Mouse (Mus musculus): Measurements from ENCODE around the gene Dach2. TPM values are rescaled to one million over a fixed set of nuclear protein-coding genes. Genes with fewer than 3 reads are reported as not detected.
"Not testable (repeated sequence)": the region's sequence is repeated elsewhere in the genome, so short reads cannot be mapped to it uniquely, and the experiment has no call there.

Dach2 gene
- total RNA-seq (2021), result 1 to 10 TPM in 1 of 2 experiments, under 1 TPM in 1; 0.97 to 1.1 TPM
- long read RNA-seq, experiment 1, partial matches to known transcripts, result 0 of 1 reads
- long read RNA-seq, experiment 1, other reads (novel, unspliced or antisense), result 1 of 1 reads
- long read RNA-seq, experiment 2, result 0 reads

DNA sequence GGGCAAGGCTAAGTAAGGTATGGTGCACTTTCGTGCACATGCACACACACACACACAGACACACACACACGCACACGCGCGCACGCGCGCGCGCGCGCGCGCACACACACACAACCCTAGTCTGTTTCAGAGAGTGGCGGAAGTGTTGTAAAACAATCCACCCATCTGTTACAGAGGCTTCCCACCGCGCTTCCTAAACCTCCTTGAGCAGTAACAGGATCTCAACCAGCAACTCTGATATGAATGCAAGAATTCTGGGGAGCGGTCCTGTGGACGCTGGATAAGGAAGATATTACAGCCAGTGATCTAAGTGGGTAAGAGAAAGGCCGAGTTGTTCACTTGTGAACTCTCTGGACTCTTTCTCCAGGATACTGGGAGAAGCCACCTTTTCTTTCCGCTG, at the start of gene Dach2:
Dach2 (plus strand) TSS at position 107 of the 400 bp plus-strand sequence.
- DNase-seq (ENCODE audit: low spot score in 2 of 2), result peak; percentile 0 to 2

DNA sequence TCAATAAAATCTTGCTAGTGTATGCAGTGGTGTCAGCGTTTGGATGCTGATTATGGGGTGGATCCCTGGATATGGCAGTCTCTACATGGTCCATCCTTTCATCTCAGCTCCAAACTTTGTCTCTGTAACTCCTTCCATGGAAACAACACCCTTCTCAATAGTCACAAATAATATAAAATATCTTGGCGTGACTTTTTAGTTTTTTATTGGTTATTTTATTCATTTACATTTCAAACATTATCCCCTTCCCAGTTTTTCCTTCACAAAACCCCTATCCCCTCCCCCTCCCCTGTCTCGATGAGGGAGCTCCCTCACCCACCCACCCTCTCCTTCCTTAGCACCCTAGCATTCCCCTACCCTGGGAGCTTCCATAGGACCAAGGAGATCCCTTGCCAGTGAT, 44.9 kb upstream of the Dach2 start:
- DNase-seq (ENCODE audit: low spot score in 2 of 2); intact Hi-C loops (cut with DNase I): not testable (repeated sequence)

More for the DNA sequence above, at the start of gene Dach2:
- intact Hi-C loops (cut with DNase I), result no loop called here

DNA sequence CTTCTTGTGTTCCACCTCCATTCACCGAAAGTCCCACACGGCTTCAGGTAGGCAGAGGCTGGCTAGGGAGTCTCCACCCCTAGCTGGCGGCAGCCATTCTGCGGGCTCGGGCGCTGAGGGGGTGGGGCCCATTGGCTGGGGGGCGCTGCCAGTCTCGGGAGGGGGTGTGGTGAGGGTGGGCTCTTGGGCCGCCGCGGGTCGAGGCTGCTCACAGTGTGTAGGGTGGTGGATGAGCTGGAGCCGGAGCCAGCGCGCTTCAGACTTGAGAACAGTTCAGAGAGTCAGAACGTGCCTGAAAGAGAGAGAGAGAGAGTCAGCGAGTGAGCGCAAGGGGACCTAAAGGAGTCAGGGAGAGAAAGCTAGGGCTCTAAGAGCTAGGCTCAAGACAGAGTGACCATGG, 721 bp downstream of the Dach2 start:
- DNase-seq (ENCODE audit: low spot score in 2 of 2), result peak; percentile 10 to 28
- intact Hi-C loops (cut with DNase I), result no loop called here

DNA sequence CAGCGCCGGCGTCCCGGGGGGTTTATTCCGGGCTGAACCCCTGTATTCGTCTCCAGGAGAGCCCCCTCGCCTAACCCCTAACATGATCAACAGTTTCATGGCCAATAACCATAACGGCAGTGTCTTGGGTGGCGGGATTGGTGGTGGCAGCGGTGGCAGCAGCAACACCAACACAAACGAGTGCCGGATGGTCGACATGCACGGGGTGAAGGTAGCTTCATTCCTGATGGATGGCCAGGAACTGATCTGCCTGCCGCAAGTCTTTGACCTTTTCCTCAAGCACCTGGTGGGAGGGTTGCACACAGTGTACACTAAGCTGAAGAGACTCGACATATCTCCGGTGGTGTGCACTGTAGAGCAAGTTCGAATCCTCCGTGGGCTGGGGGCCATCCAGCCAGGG, 1.2 kb downstream of the Dach2 start:
- intact Hi-C loops (cut with DNase I), result no loop called here
- no peak for DNase-seq (ENCODE audit: low spot score in 2 of 2)

DNA sequence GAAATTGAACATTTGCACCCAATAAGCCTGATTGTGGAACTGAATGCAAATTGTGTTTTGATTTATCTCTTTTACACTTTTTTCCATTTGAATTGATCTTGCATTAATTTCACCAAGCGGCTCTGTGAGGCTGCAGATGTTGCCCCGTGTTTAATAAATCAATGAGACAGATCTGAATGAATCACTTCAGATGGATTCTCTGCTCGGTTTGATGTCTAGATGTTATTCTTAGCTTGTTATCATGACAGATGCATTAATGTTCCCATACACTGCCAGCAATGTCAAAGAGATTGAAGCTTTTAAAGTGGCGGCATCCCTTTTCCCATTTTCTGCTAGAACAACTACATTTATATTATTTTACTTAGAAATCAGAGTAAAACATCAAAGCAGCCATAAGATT, 7.0 kb downstream of the Dach2 start:
- intact Hi-C loops (cut with DNase I), result no loop called here
- DNase-seq (ENCODE audit: low spot score in 2 of 2), result no peak

DNA sequence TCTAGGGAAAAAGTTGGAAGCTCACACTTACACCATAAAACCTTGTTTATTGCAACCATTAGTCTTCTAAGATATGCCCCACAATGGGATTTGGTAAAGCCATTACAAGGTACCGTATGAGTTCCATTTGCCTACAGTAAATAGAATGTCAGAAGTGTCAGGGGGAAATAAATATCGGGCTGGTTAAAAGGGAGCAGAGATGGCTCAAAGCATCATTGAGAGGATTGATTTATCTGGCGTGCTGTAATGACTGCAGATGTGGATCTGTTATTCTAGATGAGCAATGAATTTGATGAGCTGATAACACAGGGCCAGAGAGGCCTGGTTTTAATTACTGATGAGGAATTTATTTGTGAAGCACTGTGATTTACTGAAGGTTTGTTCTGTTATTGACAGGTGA, 40.8 kb downstream of the Dach2 start:
- intact Hi-C loops (cut with DNase I), result no loop called here
- DNase-seq (ENCODE audit: low spot score in 2 of 2), result no peak

DNA sequence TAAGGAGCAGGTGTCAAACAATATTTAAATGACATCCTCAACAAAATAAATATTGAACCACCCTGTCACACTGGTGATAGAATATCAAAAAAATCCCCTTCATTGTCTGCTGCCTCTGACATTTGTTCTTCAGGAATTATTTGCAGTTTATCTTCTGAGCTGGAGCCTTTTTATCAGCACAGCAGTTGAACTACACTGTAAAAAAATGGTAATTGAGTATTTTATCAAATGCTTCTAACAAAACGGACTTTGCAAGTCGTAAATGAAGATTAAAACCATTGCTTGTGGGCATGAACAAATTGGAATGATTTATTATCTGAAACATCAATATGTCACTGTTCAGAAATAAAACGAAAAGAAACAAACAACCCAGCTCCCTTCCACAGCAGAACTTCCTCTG, 97.1 kb downstream of the Dach2 start:
- DNase-seq (ENCODE audit: low spot score in 2 of 2), result no peak
- intact Hi-C loops (cut with DNase I), result no loop called here

DNA sequence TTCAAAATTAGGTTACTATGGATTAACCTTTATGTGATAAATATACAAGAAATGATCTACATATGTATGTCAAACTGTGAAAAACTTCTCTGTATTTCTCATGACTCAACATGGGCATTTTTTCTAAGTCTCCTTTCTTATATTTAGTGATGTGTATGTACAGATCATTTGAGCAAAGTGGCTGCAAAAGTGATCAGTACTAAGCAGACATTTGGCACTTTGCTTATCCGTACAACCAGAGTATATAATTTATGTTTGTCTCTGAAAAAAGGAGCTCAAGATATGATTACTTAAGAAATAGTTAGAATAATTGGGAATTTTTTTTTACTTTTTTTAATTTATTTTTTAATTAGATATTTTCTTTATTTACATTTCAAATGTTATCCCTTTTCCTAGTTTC, 111.4 kb downstream of the Dach2 start:
- intact Hi-C loops (cut with DNase I), result no loop called here
- DNase-seq (ENCODE audit: low spot score in 2 of 2), result no peak

DNA sequence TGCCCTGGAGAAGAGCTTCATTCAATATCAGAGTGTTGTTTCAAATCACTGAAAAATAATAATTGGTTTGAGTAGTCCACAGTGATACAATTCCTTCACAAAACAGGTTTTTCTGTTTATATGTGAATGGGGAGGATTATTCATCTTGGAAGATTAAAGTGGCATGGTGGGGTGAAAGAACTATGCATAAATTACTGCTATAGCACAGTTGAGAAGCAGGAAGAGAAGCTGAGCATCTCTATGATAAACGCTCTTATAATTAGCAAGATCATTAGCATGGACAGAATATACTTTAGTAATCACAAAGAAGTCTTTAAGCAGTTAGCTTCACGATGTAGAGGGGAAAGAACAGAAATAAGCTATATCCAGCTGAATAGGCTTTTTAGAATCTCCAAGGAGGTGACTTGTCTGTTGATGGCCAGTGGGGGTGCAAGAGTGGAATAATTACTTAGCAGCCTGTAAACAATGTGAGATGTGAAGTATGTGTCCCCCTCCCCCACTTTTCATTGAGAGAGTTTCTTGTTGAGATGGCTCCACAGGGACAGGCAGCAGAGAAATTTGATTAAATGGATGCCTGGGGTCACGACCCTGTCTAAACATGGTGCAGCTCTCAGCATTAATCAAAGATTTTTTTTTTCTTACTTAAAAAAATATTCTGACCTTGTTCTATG, 124.3 kb downstream of the Dach2 start:
- intact Hi-C loops (cut with DNase I), result no loop called here
- DNase-seq (ENCODE audit: low spot score in 2 of 2), result no peak

DNA sequence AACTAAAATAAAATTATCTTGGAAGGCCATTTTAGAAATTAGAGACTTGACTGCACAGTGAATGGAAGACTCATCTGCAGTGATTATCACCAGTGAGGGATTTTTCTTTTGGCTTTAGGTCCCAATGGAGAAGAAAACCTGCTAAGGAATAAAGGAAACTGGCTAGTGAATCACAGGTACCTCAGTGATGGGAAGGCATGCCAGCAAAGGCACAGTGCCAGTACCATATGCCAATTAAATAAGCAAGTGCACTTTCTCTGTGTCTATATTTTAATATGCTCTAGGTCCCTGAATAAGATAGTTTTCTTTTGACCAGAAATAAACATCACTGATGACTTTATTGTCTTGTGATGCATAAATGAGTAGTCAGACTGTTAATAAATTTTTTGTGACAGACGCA, 184.8 kb downstream of the Dach2 start:
- DNase-seq (ENCODE audit: low spot score in 2 of 2), result no peak
- intact Hi-C loops (cut with DNase I), result no loop called here

DNA sequence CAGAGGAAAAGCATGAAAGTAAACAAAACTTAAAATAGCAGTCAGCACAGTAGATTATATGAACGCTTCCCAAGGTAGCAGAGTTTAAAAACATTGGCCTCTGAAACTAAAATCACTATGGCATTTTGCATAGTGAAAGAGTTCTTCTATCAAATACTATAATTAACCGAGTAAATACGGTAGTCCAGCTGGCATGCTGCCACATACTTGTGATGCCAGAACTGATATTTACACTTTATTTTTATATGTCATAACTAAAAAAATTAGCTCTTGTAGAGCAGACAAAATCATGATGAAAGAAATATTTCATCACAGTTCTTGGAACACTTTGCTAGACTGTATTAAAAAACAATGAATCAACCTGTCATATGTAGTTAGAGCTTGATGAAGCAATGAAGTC, 247.8 kb downstream of the Dach2 start:
- no peak for DNase-seq (ENCODE audit: low spot score in 2 of 2)
- intact Hi-C loops (cut with DNase I), result no loop called here

DNA sequence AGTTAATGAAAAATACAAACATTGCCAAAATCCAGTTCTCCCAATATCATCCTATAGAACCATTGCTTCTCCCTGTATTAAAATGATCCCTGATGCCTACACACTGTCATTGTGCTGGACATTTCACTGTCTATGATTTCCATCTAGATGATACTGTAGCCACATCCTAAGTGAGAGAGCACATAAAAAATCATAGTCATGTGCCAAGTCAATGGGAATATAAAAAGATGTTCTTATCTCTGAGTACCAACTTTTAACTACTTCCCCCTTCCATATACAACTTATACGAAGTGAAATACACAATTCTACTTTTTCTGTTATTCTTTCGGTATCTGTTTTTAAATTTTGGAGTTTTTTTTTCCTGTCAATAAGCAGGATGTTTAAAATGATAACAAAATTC, 266.6 kb downstream of the Dach2 start:
- no peak for DNase-seq (ENCODE audit: low spot score in 2 of 2)
- intact Hi-C loops (cut with DNase I), result no loop called here

DNA sequence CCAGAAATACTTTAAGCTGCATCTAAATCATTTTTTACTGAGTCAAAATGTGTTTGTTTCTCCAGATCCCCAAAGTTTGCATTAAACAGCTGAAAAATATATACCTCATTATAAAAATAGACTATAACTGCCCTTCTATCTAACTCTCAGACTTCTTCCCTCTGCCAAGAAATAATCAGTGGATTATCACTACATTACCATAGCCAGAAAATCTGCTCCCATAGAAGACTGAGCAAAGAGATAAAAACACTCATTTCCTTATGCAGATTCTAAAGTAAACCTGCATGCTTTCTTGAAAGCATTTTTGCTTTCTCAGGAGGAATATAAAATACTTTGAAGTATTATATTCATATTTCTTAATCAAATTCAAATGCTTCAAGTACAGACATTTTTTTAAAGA, 368.8 kb downstream of the Dach2 start:
- no peak for DNase-seq (ENCODE audit: low spot score in 2 of 2)
- intact Hi-C loops (cut with DNase I), result no loop called here

DNA sequence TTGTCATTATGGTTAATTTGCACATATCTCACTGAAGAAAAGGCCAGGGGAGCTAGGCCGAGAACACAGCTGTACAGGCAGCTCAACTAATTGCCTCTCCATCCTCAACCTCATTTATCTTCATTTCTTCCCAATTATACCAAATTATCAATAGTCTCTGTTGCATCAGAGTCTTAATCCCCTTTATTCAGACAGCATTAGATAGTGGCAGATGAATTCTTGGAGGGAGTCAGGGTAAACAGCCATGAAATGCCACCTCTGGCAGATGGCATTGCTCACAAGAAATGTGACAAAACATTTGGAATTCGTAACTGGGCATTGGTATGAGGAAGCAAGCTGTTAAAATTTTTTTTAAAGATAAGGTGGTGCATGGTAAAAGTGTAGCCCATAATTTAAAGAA, 389.9 kb downstream of the Dach2 start:
- no peak for DNase-seq (ENCODE audit: low spot score in 2 of 2)
- intact Hi-C loops (cut with DNase I), result no loop called here

DNA sequence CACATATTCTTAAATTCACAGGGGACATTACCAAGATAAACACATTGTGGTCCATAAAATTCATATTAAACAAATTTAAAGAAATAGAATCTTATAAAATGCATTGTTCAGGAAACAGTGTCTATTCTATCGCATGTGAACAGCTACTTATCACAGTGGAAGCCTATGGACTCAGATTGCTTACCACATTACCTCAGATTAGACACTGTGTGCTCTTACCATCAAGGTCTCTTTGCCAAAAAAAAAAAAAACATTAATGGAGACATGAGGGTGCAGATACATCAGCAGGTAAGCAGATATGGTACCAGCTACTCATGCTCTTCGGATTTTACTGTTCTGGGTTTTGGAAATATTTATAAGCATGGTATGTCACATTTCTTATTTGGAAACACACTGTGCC, 415.1 kb downstream of the Dach2 start:
- intact Hi-C loops (cut with DNase I), result no loop called here

DNA sequence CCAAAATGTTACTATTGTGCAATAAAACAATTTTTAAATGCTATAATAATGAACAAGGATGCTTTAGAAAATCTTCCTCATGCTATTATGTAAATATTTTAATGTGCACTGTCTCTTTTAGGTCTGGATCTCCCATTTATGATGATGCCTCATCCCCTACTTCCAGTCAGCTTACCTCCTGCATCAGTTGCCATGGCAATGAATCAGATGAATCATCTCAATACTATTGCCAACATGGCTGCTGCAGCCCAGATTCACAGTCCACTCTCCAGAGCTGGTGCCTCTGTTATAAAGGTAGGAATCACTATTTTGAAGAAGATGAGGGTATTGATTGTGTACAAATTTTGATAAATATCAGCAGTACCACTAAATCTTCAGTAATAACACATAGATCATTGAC, 426.8 kb downstream of the Dach2 start:
- no peak for DNase-seq (ENCODE audit: low spot score in 2 of 2)
- intact Hi-C loops (cut with DNase I), result no loop called here

More for the DNA sequence above, 415.1 kb downstream of the Dach2 start:
- no peak for DNase-seq (ENCODE audit: low spot score in 2 of 2)

DNA sequence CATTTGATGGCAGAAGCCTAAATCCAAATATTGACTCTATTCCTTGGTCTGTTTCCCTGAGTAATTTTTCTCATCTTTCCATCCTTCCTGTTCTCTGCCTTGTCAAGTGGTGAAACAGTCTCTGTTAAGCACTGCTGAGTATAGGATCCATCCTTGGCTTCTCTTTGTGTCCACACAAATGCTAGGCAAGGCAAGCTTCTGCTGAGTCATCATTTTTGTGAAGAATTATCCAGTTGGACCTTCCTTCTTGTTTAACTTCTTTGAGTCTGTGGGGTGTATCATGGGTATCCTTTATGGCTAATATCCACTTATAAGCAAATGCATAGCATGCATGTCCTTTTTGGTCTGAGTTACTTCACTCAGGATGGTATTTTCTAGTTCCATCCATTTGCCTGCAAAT, 449.8 kb downstream of the Dach2 start:
- intact Hi-C loops (cut with DNase I), result no loop called here
- no peak for DNase-seq (ENCODE audit: low spot score in 2 of 2)

DNA sequence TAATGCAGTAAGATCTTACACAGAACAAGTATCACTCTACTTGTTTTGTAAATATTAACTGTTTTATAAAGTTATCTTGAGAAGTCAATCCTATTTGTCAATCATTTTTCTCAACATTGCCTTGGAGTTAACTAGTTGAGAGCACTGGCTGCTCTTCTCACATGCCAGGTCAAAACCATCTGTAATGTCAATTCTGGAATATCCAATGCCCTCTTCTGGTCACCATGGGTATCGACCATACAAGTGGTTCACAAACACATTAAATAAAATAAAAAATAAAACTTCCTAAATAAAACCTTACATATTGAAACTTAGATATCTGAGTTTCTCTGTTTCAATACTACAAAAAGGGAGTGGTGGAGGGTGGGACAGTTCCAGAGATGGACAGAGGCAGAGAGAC, 495.0 kb downstream of the Dach2 start:
- no peak for DNase-seq (ENCODE audit: low spot score in 2 of 2)
- intact Hi-C loops (cut with DNase I), result no loop called here

DNA sequence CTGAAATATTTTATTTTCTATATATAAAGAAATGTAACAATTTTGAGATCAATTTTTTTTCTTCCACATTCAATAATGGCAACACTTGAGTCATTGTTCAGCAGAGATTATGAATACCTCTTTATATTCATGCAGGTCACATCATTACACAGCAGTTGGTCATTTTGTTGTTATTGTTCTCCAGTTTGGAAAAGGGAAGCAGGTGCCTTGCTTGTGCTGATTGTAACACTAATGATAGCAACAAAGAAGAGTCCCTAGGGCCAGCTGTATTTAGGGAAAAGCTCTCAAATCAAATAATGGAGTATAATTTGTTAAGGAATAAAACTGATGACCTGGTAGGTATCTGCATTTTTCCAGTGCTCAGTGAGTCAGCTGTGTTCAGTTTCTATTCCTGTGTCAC, 513.1 kb downstream of the Dach2 start:
- intact Hi-C loops (cut with DNase I), result no loop called here
- DNase-seq (ENCODE audit: low spot score in 2 of 2), result no peak

DNA sequence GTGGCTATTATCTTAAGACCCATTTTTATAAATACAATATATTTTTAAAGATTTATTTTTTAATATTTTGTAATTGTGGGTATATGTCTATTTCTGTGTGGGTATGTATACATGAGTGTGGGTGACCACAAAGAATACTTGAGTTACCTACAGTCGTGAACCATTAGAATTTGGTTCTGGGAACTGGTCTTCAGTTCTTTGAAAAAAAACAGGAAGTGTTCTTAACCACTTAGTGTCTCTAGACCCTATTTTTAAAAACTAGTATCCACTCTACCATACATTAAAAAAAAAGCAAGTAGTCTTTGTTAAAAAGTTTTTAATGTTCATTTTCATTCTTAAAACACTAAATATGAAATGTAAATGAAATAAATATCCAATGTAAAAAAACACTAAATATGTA, 529.5 kb downstream of the Dach2 start:
- DNase-seq (ENCODE audit: low spot score in 2 of 2), result no peak
- intact Hi-C loops (cut with DNase I), result no loop called here

DNA sequence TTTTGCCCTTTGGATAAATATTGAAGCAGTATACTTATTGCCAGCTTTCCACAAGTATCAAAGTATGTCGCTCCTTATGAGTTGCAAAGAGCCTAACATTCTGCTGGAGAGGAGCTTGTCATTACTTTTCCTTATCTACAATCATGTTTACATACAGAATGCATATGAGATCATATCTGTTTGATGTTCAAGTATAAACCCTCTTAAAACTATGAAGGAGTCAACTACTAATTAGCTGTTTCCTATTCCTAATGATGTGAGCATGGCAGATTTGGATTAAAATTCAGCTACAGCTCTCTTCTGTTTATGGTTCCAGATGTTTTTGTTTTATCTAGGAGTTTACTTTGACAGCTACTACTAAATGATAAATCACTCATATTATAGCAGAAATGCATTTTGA, 535.8 kb downstream of the Dach2 start:
- intact Hi-C loops (cut with DNase I), result no loop called here
- DNase-seq (ENCODE audit: low spot score in 2 of 2), result no peak
